Mouse (Mus musculus) cerebellum, postnatal 36 days (tissue): Measurements from ENCODE around the gene Acap1.
"Not testable (repeated sequence)": the region's sequence is repeated elsewhere in the genome, so short reads cannot be mapped to it uniquely, and the experiment has no call there.

Source experiments
- DNase-seq, 2 experiments: peaks; one replicate each; pipeline ENCODE4 v3.0.0; 2021 to 2022; ENCODE audit warnings: mixed read lengths in 2 of 2

Gene Acap1

DNA sequence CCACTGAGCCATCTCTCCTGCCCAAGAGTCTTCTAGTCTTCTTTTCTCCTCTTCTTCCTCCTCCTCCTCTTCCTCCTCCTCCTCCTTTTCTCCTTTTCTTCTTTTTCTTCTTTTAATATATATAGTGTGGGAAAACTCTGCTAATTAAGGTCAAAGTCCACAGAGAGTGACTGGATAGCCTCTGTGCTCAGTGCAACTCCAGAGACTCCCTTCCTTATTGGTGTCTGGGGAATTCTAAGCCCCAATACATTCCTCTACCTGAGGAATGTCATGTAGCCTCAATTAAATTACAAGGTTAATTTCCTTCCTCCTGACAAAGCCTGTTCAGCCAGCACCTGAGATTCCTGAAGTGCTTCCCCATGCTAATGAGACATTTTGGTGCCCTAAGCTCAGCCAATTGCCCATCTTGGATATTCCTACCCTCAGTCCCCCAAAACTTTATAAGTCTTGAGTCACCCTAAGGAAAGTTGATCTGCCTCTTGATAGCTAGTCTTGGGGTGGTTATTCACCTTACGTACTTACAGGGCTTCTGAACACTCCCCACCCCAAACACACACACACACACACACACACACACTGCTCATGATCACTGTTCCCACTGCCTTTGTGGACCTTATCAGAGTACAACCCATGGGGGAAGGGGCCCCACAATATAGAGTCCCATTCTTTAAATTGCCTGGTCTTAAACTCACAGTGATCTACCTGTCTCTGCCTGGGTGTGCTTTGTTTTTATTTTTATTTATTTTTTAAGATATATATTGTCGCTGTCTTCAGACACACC is 24.9 kb downstream of the Acap1 start:
- DNase-seq = no peak

DNA sequence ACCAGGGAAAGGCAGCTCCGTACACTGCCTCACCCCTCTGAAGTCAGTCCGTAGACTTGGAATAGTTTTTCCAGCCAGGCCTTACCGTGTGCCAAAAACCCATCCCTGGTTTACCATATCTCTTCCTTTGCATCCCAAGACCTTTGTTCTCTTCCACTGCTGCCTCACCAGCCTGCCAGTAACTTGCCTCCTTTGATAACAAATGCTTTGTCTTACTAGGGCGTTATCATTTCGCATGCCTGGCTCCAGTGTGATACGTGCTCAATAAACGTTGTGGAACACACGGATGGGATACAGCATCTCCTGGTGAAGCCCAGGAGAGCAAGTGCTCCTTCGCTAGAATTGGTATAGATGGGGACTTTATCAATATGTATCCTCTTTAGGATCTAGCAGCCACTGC is 28.0 kb downstream of the Acap1 start:
- no peak for DNase-seq

DNA sequence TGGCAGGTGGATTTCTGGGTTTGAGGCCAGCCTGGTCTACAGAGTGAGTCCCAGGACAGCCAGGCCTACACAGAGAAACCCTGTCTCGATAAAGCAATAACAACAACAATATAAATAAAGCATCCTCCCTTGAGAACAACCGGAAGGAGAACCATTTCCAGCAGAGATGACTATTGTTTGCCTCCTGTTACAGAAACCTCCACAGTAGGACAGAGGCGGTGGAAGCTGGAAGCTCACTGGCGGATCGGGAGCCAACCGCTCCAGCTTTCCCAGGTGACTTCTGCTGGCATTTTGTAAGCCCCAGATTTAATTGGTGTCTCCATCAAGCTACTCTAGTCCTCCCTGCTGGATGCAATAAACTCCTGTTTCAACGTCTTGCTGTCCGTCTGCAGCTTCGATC is 29.8 kb downstream of the Acap1 start:
- no peak for DNase-seq

DNA sequence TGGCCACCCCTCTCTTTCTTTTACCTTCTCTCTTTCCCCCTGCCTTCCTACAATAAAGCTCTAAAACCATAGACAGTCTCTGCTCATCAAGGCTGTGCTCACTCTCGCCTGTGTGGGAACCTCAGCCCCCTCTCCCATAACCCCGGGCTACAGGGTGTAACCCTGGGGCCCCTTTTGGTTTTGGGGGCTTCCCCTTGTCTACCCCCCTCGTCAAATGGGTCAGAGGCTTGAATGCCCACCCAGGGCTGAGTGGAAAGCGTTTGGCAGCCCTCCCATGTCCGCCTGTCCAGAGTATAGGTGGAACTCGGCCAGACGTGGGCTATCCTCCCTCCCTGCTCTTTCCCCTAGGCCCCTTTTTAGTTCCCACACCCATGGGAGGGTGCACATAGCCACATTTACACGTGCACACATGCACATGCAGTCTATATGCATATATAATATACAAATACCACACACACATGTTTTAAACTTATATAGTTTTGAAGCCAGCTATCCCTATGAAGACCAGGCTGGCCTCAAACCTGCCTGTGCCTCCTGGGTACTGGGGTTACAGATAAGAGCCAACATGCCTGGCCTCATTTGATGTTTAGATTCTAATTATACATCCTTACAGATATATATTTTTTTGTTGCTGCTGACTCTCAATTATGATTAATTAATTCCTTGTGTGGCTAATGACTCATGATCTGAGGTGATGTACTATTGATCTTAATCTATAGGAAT is 31.0 kb downstream of the Acap1 start:
- DNase-seq = no peak

DNA sequence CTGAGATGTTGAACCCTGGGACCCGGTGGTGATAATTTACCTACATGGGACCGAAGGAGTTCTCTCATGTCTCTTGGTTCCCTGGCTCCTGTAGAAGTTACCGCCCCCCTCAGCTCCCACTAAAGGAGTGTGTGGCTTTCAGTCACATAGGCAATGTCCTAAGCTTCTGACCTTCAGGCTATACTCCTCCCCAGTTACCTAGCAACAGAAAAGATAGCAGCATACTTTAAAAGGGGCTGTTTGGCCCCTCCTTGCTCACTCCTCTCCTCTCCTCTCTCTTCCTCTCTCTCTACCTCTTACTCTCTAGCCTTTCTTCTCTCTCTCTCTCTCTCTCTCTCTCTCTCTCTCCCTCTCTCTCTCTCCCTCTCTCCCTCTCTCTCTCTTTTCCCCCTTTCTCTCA is 31.6 kb downstream of the Acap1 start:
- DNase-seq = not testable (repeated sequence)

DNA sequence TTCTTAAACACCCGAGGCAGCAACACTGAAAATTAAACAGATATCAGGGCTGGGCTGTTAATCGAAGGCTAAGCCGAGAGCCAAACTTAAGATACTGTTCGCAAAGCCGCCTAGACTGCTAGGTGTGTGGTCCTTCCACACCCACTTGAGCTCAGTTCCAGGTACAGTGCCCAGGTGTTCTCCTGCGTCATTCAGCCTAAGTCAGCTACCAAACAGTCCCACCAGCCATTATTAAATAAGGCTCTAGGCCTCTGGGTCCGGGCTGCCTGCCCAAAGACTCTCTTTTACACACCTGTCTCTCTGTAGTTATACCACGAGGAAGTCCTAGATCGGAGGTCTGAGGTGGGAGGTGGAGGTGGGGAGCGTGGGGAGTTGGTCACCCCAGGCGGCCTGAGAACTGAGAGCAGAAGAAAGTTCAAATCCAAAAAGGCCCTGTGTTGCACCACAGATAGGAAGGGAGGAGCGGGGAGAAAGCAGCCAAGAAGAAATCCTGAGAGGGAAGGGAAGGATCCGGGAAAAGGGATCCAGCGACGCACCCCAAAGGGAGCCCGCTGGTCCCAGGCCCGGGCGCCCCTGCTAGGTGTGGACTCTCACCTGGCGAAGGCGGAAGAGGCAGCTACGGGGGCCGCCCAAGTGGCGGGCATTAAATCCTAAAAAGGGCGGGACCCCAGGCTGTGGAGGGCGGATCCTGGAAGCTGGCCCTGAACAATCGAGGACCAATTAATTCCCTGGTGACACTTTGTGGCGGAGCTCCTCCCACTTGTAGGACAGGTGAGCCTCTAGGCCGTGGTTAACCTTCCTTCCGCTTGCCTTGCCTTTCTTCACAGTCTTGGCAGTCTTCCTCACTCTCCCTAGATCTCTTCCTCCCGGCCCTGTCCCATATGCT is 37.0 kb downstream of the Acap1 start, which contains the start of gene Tnk1:
TSS of gene Tnk1 (minus strand) at position 618 of the 886 bp plus-strand sequence.
- DNase-seq = no peak

DNA sequence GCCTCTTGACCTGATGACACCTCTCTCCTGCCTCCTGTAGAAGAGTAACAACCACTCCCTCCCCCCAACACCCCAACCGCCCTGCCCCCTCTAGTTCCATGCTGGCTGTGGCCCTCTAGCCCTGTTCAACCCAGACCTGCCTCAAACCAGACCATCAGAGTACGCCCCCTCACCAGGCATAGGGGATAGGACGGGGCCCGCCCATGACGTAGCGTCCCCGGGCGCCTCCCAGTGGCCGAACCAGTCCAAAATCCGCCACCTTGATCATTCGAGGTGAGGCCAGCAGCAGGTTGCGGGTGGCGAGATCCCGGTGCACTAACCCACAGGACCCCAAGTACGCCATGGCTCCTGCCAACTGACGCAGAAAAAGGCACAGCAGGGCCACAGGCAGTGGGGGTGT is 40.0 kb downstream of the Acap1 start:
- DNase-seq = peak; percentile 42 to 57

DNA sequence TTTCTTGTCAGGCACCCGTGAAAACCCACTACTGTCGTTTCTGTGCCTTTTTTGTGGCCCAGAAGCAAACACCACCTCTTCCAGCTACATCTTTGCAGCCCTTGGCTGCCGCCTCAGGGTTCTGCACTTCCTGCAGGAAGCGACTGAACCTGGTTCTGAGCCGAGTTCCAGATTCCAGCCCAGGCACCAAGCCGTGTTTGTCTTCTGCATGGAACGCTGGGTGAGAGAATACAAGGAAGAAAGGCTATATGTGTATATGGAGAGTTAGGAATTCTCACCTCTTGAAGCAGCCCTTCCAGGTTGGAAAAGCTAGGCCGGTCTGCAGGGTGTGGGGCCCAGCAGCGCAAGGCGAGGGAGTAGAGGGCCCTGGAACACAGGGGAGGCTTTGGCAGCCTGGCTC is 40.7 kb downstream of the Acap1 start:
- no peak for DNase-seq

DNA sequence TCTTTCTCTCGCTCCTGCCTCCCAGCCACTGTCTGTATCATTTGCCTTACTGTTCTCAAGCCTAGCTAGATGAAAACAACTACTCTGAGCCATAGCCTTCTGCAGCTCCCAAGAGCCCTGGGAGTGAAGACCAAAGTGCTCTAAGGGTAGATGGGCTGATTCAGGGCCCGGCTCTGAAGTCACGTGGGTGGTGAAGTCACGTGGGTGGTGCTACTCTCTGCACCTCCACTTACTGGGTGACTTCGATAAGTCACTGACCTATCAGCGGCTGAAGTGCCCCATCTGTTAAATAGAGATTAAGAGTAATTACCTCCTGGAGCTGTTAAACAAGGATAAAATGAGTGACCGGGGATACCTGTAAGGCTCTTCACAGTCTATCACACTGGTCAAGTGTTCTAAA is 41.3 kb downstream of the Acap1 start:
- DNase-seq = no peak

DNA sequence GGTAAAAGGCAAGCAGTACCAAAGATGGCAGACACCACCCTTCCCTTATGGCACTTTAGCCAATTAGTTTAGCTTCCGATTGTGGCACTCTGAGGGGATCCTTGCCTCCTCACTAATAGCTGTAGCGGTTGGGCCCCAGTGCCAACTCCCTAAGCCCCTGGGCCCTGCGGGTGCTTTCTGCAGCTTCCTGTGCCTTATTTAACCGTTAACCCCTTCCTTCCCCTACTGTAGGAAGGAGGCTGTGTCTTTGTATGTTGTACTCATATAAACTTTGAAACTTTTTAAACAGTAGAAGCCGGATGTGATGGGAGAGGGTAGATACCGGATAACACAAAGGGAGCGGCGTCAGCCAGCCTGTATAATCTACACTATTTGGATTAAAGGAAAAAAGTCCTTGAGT is 44.6 kb downstream of the Acap1 start:
- no peak for DNase-seq

DNA sequence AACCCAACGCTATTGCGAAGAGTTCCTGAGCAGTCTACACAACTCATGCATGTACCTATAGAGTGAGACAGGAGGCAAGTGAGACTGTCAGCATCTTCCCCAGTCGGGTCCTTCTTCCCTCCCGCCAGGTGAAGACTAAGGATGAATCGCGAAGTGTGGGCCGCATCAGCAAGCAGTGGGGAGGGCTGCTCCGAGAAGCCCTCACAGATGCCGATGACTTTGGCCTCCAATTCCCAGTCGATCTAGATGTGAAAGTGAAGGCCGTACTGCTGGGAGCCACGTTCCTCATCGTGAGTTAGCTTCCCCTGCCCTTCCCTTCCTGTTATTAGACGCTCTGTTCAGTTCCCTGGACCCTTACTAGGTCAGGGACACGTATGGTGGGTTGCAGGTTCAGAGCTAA is 45.5 kb downstream of the Acap1 start:
- no peak for DNase-seq

DNA sequence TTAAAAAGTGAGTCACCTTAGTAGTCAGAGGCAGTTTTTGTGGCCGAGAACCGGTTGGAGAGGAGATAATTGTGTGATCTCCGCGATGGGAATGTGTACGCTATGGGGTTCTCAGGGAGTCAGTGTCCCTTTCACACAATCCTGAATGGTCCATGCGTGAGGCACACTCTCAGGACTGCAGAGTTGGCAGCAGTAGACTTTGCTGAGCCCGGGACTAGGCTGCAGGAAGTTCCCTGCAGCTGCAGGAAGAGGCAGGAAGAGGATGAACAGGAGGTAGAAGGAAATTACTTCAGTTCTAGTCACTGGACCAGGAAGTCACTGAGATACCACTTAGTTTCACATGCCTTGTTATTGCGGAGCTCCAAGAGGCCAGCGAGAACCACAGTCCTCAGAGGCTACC is 46.2 kb downstream of the Acap1 start:
- no peak for DNase-seq

DNA sequence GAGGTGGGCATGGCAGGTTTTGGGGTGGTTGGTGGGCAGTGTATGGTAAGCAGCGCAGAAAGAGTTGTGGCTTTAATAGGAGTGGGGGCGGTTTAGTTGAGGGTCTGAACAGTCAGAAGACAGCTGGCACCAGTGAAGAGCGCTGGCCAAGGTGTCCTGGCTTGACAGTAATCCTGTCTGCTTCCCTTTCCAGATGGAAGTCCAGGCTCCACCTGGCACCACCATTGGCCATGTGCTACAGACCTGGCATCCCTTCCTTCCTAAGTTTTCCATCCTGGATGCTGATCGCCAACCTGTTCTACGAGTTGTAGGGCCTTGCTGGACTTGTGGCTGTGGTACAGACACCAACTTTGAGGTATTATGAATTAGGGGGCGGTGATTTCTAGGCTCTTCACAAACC is 47.3 kb downstream of the Acap1 start:
- DNase-seq = peak; percentile 69 to 78

DNA sequence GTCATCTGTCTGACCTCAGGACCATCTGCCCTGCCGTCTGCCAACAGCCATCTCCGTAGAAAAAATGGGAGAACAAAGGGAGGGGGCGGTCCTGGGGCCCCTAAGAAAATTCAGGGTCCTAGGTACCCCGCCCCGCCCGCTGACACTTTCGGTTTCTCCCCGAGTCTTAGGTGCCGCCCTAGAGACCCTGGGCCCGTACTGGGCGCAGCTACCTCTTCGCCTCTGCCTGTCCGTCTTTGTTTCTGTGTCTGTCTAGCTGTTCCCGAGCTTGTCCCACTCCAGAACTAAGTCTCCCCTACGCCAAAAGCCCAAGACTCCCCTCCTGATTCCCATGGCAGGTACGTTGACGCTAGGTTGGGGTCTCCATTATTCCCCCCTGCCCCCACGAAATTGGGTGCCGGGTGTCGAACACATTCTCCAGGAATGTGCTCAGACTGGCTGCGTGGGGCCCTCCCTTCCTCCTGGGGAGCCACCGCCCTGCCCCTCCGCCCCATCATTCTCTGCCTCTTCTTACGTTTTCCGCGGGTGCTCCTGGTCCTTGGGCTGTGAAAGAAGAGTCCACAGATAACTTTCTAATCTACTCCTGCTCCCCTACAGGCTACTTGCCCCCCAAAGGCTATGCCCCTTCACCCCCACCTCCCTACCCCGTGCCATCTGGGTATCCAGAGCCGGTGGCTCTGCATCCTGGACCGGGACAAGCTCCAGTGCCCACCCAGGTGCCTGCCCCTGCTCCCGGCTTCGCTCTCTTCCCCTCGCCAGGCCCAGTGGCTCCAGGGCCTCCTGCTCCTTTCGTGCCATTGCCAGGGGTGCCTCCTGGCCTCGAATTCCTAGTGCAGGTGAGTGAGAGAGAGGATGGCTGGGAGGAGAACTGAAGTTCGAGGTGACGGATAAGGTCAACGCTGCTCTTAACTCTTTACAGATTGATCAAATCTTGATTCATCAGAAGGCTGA is 48.3 kb downstream of the Acap1 start:
- no peak for DNase-seq

DNA sequence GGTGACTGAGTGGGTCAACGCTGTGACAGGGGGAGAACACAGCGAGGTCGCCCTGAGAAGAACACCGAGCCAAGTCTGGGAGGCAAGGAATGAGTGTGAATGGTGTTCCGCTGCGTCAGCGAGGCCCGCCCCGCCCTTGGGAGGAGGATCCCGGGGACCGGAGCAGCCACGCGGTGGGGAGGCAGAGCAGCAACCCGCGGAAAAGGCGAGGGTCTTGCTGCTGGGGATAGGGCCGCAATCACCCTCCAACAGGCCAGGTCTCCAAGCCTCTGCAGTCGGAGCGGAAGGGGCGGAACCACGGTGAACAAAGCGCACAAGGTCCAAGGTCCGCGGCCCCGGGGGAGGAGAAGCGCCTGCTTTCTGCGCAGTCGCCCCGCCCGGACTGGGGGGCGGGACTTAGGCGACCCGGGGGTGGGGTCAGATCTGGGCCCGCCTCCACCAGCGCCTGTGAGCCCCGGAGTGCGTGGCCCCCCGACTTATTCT is 49.1 kb downstream of the Acap1 start, which contains the start of gene Plscr3:
TSS of gene Plscr3 (plus strand) at position 179 of the 483 bp plus-strand sequence.
- peak; percentile 86 to 91 for DNase-seq

DNA sequence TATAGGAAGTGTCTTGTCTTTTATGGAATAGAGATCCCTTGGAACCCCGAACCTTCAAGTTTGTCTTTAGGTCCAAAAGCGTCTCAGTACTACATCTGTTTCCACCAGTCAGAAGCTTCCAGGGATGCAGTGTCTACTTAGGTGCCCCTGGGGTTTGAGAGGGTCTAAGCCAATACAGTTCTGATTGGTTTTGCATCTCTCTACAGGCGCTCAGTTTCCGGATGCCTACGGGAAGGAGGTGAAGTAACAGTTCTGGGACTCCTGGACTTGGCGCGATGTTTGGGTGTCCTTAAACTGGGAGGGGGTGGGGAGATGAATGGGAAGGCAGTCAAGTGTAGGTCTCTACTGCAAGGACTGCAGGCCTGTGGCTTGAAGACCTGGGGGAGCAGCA is 56.6 kb downstream of the Acap1 start:
- DNase-seq = no peak

DNA sequence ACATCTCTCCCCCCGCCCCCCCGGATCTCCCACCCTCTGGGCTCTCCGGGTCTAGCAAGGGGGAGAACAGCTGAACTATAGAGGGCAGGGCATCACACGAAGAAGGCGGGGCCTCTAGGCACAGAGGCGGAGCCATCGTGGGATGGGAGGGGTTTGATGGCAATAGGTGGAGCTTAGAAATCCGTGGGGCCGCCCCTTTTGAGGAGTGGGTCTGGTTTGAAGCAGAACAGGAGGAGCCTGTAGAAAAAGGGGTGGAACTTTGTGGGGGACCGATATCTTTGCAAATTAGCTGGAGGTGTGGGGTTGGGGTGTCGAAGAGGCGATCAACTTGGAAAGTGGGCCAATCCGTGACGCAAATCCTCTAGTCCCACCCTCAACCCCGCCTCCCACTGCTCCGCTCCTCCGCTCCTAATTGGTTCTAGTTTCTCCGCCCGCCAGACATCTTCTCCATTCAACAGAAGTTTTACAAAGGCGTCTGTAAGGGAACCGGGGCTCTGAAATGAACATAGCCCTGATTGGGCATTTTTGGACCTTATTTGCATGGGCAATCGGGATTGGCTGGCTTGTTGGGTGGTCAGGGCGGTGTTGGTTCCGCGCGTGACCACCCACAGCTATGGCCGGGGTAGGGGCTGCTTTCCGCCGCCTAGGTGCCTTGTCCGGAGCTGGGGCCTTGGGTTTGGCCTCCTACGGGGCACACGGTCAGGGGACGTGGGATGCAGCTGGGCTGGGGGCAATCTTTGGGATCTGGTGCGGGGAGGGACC is 57.2 kb downstream of the Acap1 start, which contains the start of gene Tmem256:
TSS of gene Tmem256 (plus strand) at position 563 of the 762 bp plus-strand sequence.
- DNase-seq = peak; percentile 92 to 95

DNA sequence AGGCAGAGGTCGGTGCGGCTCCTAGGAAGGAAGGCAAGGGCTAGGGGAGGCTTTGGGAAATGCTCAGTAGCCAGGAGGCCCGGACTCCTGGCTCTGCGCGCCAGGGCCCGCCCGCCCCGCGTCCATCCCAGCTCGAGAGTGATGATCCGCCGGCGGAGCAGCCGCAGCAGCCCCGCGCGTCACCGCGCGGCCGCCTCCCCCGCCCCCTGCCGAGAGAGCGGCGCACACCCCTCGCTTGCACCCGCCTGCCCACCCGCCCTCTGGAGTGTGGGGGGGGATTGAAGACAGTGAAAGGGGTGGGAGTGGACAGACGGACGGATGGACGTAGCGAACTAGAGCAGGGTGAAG is 57.8 kb downstream of the Acap1 start, which contains the start of gene Nlgn2:
TSS of gene Nlgn2 (minus strand) at position 181 of the 348 bp plus-strand sequence.
- DNase-seq = peak in 1 of 2 experiments; percentile 84

DNA sequence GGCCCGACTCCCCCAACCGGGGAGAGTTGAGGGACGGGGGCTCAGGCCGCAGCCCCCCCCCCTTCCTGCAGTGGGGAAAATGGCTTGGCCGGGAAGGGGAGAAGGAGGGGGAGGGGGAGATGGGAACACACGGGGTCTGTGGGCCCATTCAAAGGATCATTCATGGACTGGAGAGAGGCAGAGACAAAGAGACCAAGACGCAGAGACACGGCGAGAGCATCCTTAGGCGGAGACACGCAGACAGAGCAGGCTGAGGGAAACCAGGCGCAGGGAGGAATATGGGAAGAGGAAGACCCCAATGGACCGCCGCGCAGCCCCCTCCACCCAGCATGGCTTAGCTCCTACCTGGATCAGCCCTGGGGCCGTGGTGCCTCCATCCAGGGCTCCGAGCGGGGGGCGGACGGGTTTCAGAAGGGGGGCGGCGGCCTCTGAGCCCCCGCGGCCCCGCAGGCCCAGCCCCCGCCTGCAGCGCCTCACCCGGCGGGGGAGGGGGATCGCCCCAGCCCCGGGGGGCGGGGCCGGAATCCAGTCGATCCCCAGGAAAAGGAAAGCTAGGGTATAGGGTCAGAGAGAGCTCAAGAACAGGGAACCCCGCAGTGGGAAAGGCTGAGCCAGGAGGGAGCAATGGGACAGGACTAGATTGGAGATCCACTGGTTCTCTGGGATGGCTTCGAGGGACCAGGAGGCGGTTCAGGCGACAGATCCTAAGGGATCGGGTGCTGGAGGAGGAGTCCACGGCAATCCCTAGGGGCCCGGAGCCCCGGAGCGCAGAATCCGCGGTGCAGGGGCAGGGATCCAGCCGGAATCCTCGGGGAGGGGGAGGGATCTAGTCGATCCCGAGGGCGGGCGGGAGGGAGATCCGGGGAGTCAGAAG is 58.4 kb downstream of the Acap1 start:
- peak; percentile 32 to 48 for DNase-seq

DNA sequence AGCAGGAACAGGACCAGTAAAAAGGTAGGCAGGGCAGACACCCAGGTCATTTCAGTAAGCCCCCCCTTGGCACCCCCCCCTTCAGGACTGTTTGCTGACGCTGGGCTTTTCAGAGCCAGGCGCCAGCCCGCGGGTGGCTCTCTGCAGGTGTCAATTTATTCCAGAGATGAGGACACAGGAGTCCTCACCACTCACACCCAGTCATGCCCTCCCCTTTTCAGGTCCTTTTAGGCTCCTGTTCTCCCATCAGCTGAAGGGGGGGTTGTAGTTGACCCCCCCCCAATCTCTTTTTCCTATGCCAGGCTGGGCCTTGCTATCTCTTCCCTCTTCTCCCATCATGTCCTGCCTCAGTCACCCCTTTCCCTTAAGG is 59.4 kb downstream of the Acap1 start:
- DNase-seq = no peak
